Mouse (Mus musculus): Measurements from ENCODE around the gene Lsg1. TPM values are rescaled to one million over a fixed set of nuclear protein-coding genes. Genes with fewer than 3 reads are reported as not detected.

Gene Lsg1
- polyA plus RNA-seq, 1 experiment: 9.4 TPM

- Histone ChIP-seq H3K27me3 (replicated peaks; ENCODE audit: control insufficient read depth, insufficient read depth, low read length) (no peaks in the 10 kb centered on the region), H3K4me3 (ENCODE audit: insufficient read depth, low read depth, low read length) (no peak overlapping the region), H3K4me1 (ENCODE audit: control insufficient read depth, insufficient read depth, low read length) (no peaks in the 10 kb centered on the region), H3K27ac (ENCODE audit: insufficient read depth, low read depth, low read length) (no peak overlapping the region), H3K36me3 (ENCODE audit: control insufficient read depth, insufficient read depth, low read length) (no peaks in the 10 kb centered on the region)
- TF ChIP-seq POLR2A (IDR thresholded peaks at IDR 0.05; ENCODE audit: low read depth, low read length) (no peak), CTCF (conservative IDR thresholded peaks at IDR 0.05; ENCODE audit: insufficient read depth, insufficient read length, low read depth, low read length) (no peak)
- DNase-seq: no peak
- 33% methylated on average over 6 of the region's 6 CpGs for WGBS
Observed at GRCm38 (mm10) chr16:30605528-30605927, 18.1 kb upstream of the Lsg1 start.

- no peak overlapping the region for H3K27ac ChIP-seq (ENCODE audit: insufficient read depth, low read depth, low read length)
- H3K4me1 ChIP-seq (ENCODE audit: control insufficient read depth, insufficient read depth, low read length): no peaks in the 10 kb centered on the region
- H3K27me3 ChIP-seq (replicated peaks; ENCODE audit: control insufficient read depth, insufficient read depth, low read length): no peaks in the 10 kb centered on the region
- no peaks in the 10 kb centered on the region for H3K36me3 ChIP-seq (ENCODE audit: control insufficient read depth, insufficient read depth, low read length)
- TF ChIP-seq POLR2A (IDR thresholded peaks at IDR 0.05; ENCODE audit: low read depth, low read length) (no peak), CTCF (conservative IDR thresholded peaks at IDR 0.05; ENCODE audit: insufficient read depth, insufficient read length, low read depth, low read length) (no peak)
- no peak for DNase-seq
- 64% methylated on average over 7 of the region's 7 CpGs for WGBS
- H3K4me3 ChIP-seq (ENCODE audit: insufficient read depth, low read depth, low read length): no peak overlapping the region
Observed at GRCm38 (mm10) chr16:30604807-30605137, 17.4 kb upstream of the Lsg1 start.

- TF ChIP-seq POLR2A (IDR thresholded peaks at IDR 0.05; ENCODE audit: low read depth, low read length): no peak
- Histone ChIP-seq H3K27ac (ENCODE audit: insufficient read depth, low read depth, low read length) (no peak overlapping the region), H3K36me3 (ENCODE audit: control insufficient read depth, insufficient read depth, low read length) (no peaks in the 10 kb centered on the region), H3K4me1 (ENCODE audit: control insufficient read depth, insufficient read depth, low read length) (no peaks in the 10 kb centered on the region), H3K4me3 (ENCODE audit: insufficient read depth, low read depth, low read length) (no peak overlapping the region), H3K27me3 (replicated peaks; ENCODE audit: control insufficient read depth, insufficient read depth, low read length) (no peaks in the 10 kb centered on the region)
- peak; percentile 33 for DNase-seq
- 65% methylated on average over 16 of the region's 16 CpGs for WGBS
Observed at GRCm38 (mm10) chr16:30604061-30604806, 16.8 kb upstream of the Lsg1 start.

GRCm38 (mm10) chr16:30603531-30603842 lies 16.1 kb upstream of the Lsg1 start:
- DNase-seq: peak; percentile 44

GRCm38 (mm10) chr16:30602684-30603530 lies 15.5 kb upstream of the Lsg1 start:
- H3K4me3 ChIP-seq (ENCODE audit: insufficient read depth, low read depth, low read length): peak overlapping the region; percentile 9; the same call in 1 of the 2 replicates
- H3K27me3 ChIP-seq (replicated peaks; ENCODE audit: control insufficient read depth, insufficient read depth, low read length): no peaks in the 10 kb centered on the region
- no peaks in the 10 kb centered on the region for H3K36me3 ChIP-seq (ENCODE audit: control insufficient read depth, insufficient read depth, low read length)
- H3K27ac ChIP-seq (ENCODE audit: insufficient read depth, low read depth, low read length): peak overlapping the region; percentile 56; the same call in 1 of the 2 replicates
- 46% methylated on average over 18 of the region's 18 CpGs for WGBS
- peak; percentile 25 for DNase-seq
- no peak for TF ChIP-seq CTCF (conservative IDR thresholded peaks at IDR 0.05; ENCODE audit: insufficient read depth, insufficient read length, low read depth, low read length)
- TF ChIP-seq POLR2A (IDR thresholded peaks at IDR 0.05; ENCODE audit: low read depth, low read length): no peak
- no peaks in the 10 kb centered on the region for H3K4me1 ChIP-seq (ENCODE audit: control insufficient read depth, insufficient read depth, low read length)

More at GRCm38 (mm10) chr16:30603531-30603842, 16.1 kb upstream of the Lsg1 start:
- Histone ChIP-seq H3K27ac (ENCODE audit: insufficient read depth, low read depth, low read length) (peak overlapping the region; percentile 56), H3K4me1 (ENCODE audit: control insufficient read depth, insufficient read depth, low read length) (no peaks in the 10 kb centered on the region), H3K27me3 (replicated peaks; ENCODE audit: control insufficient read depth, insufficient read depth, low read length) (no peaks in the 10 kb centered on the region), H3K4me3 (ENCODE audit: insufficient read depth, low read depth, low read length) (peak overlapping the region; percentile 9; the same call in 1 of the 2 replicates), H3K36me3 (ENCODE audit: control insufficient read depth, insufficient read depth, low read length) (no peaks in the 10 kb centered on the region)
- no peak for TF ChIP-seq CTCF (conservative IDR thresholded peaks at IDR 0.05; ENCODE audit: insufficient read depth, insufficient read length, low read depth, low read length)
- TF ChIP-seq POLR2A (IDR thresholded peaks at IDR 0.05; ENCODE audit: low read depth, low read length): no peak
- 53% methylated on average over 9 of the region's 9 CpGs for WGBS

GRCm38 (mm10) chr16:30601946-30602345 lies 14.6 kb upstream of the Lsg1 start:
- WGBS: 54% methylated on average over 7 of the region's 7 CpGs
- peak; percentile 42 for DNase-seq
- Histone ChIP-seq H3K4me1 (ENCODE audit: control insufficient read depth, insufficient read depth, low read length) (0 out of 2 replicates have a peak, but pooled peaks cover 3% of the 10 kb centered on the region), H3K36me3 (ENCODE audit: control insufficient read depth, insufficient read depth, low read length) (no peaks in the 10 kb centered on the region), H3K27ac (ENCODE audit: insufficient read depth, low read depth, low read length) (peak overlapping the region; percentile 90), H3K4me3 (ENCODE audit: insufficient read depth, low read depth, low read length) (peak overlapping the region; percentile 86), H3K27me3 (replicated peaks; ENCODE audit: control insufficient read depth, insufficient read depth, low read length) (no peaks in the 10 kb centered on the region)
- TF ChIP-seq CTCF (conservative IDR thresholded peaks at IDR 0.05; ENCODE audit: insufficient read depth, insufficient read length, low read depth, low read length): no peak
- no peak for TF ChIP-seq POLR2A (IDR thresholded peaks at IDR 0.05; ENCODE audit: low read depth, low read length)

Data from kidney, adult 2 months (tissue).